In genomic region chr2:120015882-120016281, GRCm38 (mm10) we compare ENCODE assay signal across 20 mouse cellular contexts. TPM values are rescaled to one million over a fixed set of nuclear protein-coding genes. Genes with fewer than 3 reads are reported as not detected.
DNase-seq lines count a peak whose midpoint lies in the region; ATAC-seq lines count a peak whose summit lies in the region.
"Had no signal": no experiment of that assay in that cellular context is flagged by ENCODE, and none has a peak within 500 bp of the region (broad histone marks: within the 10 kb centered on the region; RNA-seq: fewer than 3 reads in every experiment).

No protein-coding gene starts in this region.

- no peaks in the 10 kb centered on the region; the same call in 1 of the 2 replicates for H3K4me1 ChIP-seq in liver, embryonic 11.5 days (replicated peaks; ENCODE audit: control insufficient read depth, insufficient read depth, low read length)
- H3K4me1 ChIP-seq in liver, embryonic 12.5 days: peaks cover 56% of the 10 kb centered on the region
- H3K4me1 ChIP-seq in liver, embryonic 16.5 days (ENCODE audit: control insufficient read depth, low read depth, low read length): peaks cover 4% of the 10 kb centered on the region; the same call in 1 of the 2 replicates
- H3K4me1 ChIP-seq: embryonic facial prominence, embryonic 12.5 days; forebrain, embryonic 12.5 days; hindbrain, embryonic 12.5 days had no signal

- ATAC-seq in liver, embryonic 11.5 days (replicated peaks; ENCODE audit: low FRiP score): peak; percentile 51; the same call in 1 of the 2 replicates
- ATAC-seq in liver, embryonic 12.5 days: peak; percentile 55; the same call in 1 of the 2 replicates
- ATAC-seq in liver, embryonic 16.5 days (ENCODE audit: low read depth): 0 out of 2 replicates have a peak, but pooled peaks have one; percentile 35
- ATAC-seq: forebrain, postnatal 0 days; hindbrain, embryonic 16.5 days had no signal

- no peak overlapping the region for H3K9ac ChIP-seq in liver, embryonic 11.5 days (ENCODE audit: low read depth, low read length)
- no peak overlapping the region for H3K9ac ChIP-seq in liver, embryonic 12.5 days
- H3K9ac ChIP-seq in liver, embryonic 16.5 days (ENCODE audit: low read depth, low read length): no peak overlapping the region
- H3K9ac ChIP-seq: embryonic facial prominence, embryonic 12.5 days; forebrain, embryonic 12.5 days; forebrain, postnatal 0 days; heart, embryonic 12.5 days; hindbrain, embryonic 12.5 days had no signal

- no peak for DNase-seq in liver, embryonic 11.5 days (ENCODE audit: low spot score)
- DNase-seq in liver: no peak
- DNase-seq in left cerebral cortex, adult 8-10 months (ENCODE audit: low spot score in 2 of 2): no peak
- no peak for DNase-seq in kidney, adult 9 months
- no peak for DNase-seq in adrenal gland, postnatal 36 days
- DNase-seq: adrenal gland, adult 2 months; adrenal gland, postnatal 25 days; cerebellum, adult 11-12 months; cerebellum, adult 9-10 months; cerebellum, postnatal 25 days; forebrain, postnatal 0 days; gastrocnemius, postnatal 14 days; heart, postnatal 4 days had no signal

- H3K27ac ChIP-seq in liver, embryonic 11.5 days (ENCODE audit: low read depth, low read length): no peak overlapping the region
- 0 out of 2 replicates have a peak overlapping the region, but pooled peaks have one; percentile 25 for H3K27ac ChIP-seq in liver, embryonic 12.5 days
- no peak overlapping the region for H3K27ac ChIP-seq in liver, embryonic 16.5 days (ENCODE audit: low read length)
- H3K27ac ChIP-seq: embryonic facial prominence, embryonic 12.5 days; forebrain, embryonic 12.5 days; hindbrain, embryonic 12.5 days had no signal

- H3K27me3 ChIP-seq in liver, embryonic 11.5 days (replicated peaks; ENCODE audit: control insufficient read depth, insufficient read depth, low read length): no peaks in the 10 kb centered on the region
- H3K27me3 ChIP-seq in liver, embryonic 12.5 days (replicated peaks): no peaks in the 10 kb centered on the region
- no peaks in the 10 kb centered on the region for H3K27me3 ChIP-seq in liver, embryonic 16.5 days (ENCODE audit: control insufficient read depth, insufficient read depth, low read depth, low read length)
- H3K27me3 ChIP-seq: embryonic facial prominence, embryonic 12.5 days; forebrain, embryonic 12.5 days; heart, embryonic 12.5 days; hindbrain, embryonic 12.5 days had no signal

- H3K4me3 ChIP-seq in liver, embryonic 11.5 days (ENCODE audit: low read depth, low read length): no peak overlapping the region
- no peak overlapping the region for H3K4me3 ChIP-seq in liver, embryonic 12.5 days
- no peak overlapping the region for H3K4me3 ChIP-seq in liver, embryonic 16.5 days (ENCODE audit: low read depth, low read length)
- H3K4me3 ChIP-seq: embryonic facial prominence, embryonic 12.5 days; forebrain, embryonic 12.5 days; heart, embryonic 12.5 days; hindbrain, embryonic 12.5 days had no signal

- peak overlapping the region; percentile 7 for H3K4me2 ChIP-seq in liver, embryonic 11.5 days
- peak overlapping the region; percentile 16; the same call in 1 of the 2 replicates for H3K4me2 ChIP-seq in liver, embryonic 12.5 days
- H3K4me2 ChIP-seq in liver, embryonic 16.5 days (ENCODE audit: low read depth, low read length): no peak overlapping the region
- H3K4me2 ChIP-seq: embryonic facial prominence, embryonic 12.5 days; forebrain, embryonic 12.5 days; heart, embryonic 12.5 days; hindbrain, embryonic 12.5 days had no signal

- H3K36me3 ChIP-seq in liver, embryonic 11.5 days (ENCODE audit: control insufficient read depth, insufficient read depth, low read length): peaks cover 5% of the 10 kb centered on the region; the same call in 1 of the 2 replicates
- peaks cover 26% of the 10 kb centered on the region for H3K36me3 ChIP-seq in liver, embryonic 12.5 days
- no peaks in the 10 kb centered on the region for H3K36me3 ChIP-seq in liver, embryonic 16.5 days (ENCODE audit: control insufficient read depth, insufficient read depth)

- 68% methylated on average over 4 of the region's 4 CpGs for WGBS in liver, embryonic 11.5 days
- WGBS in liver, embryonic 12.5 days (ENCODE audit: insufficient replicate concordance): 47% methylated on average over 4 of the region's 4 CpGs
- WGBS in liver, embryonic 16.5 days (ENCODE audit: insufficient replicate concordance): 36% methylated on average over 4 of the region's 4 CpGs

- no peaks in the 10 kb centered on the region for H3K9me3 ChIP-seq in liver, embryonic 11.5 days (ENCODE audit: control insufficient read depth, low read length)
- H3K9me3 ChIP-seq in liver, embryonic 12.5 days (replicated peaks): no peaks in the 10 kb centered on the region
- H3K9me3 ChIP-seq in liver, embryonic 16.5 days (replicated peaks; ENCODE audit: control insufficient read depth, low read length): no peaks in the 10 kb centered on the region
- H3K9me3 ChIP-seq: embryonic facial prominence, embryonic 12.5 days; forebrain, embryonic 12.5 days; heart, embryonic 12.5 days; hindbrain, embryonic 12.5 days had no signal

RNA-seq across cellular contexts. Expression of gene Jmjd7, which starts 11.4 kb away (rescaled TPM):
- 13.5 and 16.3 TPM in 2 replicates for polyA plus RNA-seq in liver, embryonic 11.5 days (2014; fragmentation: Nextera tagmentation; extraction: Ambion mirVana)
- 8.5 and 9.7 TPM in 2 replicates for polyA plus RNA-seq in liver, embryonic 12.5 days (2016; fragmentation: Nextera tagmentation; extraction: Ambion mirVana)
- polyA plus RNA-seq in liver, embryonic 16.5 days (2015; fragmentation: Nextera tagmentation; extraction: Ambion mirVana): 3.9 and 4.0 TPM in 2 replicates
- total RNA-seq in left cerebral cortex, adult 8-10 months (2022): 1 to 10 TPM; 3.6 to 4.6 (median 4.2) TPM
- total RNA-seq in adrenal gland, postnatal 36 days (2021): 1 to 10 TPM; 7.1 to 9.1 TPM

RNA-seq across cellular contexts. Expression of gene Gm28042, which starts 11.4 kb away (rescaled TPM):
- polyA plus RNA-seq in liver, embryonic 11.5 days (2014; fragmentation: Nextera tagmentation; extraction: Ambion mirVana): 1.1 and 1.9 TPM in 2 replicates
- 0.86 and 2.0 TPM in 2 replicates for polyA plus RNA-seq in liver, embryonic 12.5 days (2016; fragmentation: Nextera tagmentation; extraction: Ambion mirVana)
- polyA plus RNA-seq in liver, embryonic 16.5 days (2015; fragmentation: Nextera tagmentation; extraction: Ambion mirVana): 0.56 and 1.1 TPM in 2 replicates
- total RNA-seq in left cerebral cortex, adult 8-10 months (2022): 1 to 10 TPM in 3 of 4 experiments, under 1 TPM in 1; 0.50 to 2.6 (median 1.3) TPM
- total RNA-seq in adrenal gland, postnatal 36 days (2021): under 1 TPM; 0.72 to 0.89 TPM

RNA-seq across cellular contexts. Expression of gene Pla2g4b, which starts 17.3 kb away (rescaled TPM):
- 1.9 and 2.3 TPM in 2 replicates for polyA plus RNA-seq in liver, embryonic 11.5 days (2014; fragmentation: Nextera tagmentation; extraction: Ambion mirVana)
- polyA plus RNA-seq in liver, embryonic 12.5 days (2016; fragmentation: Nextera tagmentation; extraction: Ambion mirVana): 0.56 and 0.73 TPM in 2 replicates
- polyA plus RNA-seq in liver, embryonic 16.5 days (2015; fragmentation: Nextera tagmentation; extraction: Ambion mirVana): 0.13 and 0.36 TPM in 2 replicates
- total RNA-seq in left cerebral cortex, adult 8-10 months (2022): 1 to 10 TPM; 1.1 to 4.3 (median 2.1) TPM
- 1 to 10 TPM; 1.9 to 2.3 TPM for total RNA-seq in adrenal gland, postnatal 36 days (2021)

RNA-seq across cellular contexts. Expression of gene Mapkbp1, which starts 43.4 kb away (rescaled TPM):
- 1.7 TPM in 2 replicates for polyA plus RNA-seq in liver, embryonic 11.5 days (2014; fragmentation: Nextera tagmentation; extraction: Ambion mirVana)
- 0.63 and 0.96 TPM in 2 replicates for polyA plus RNA-seq in liver, embryonic 12.5 days (2016; fragmentation: Nextera tagmentation; extraction: Ambion mirVana)
- polyA plus RNA-seq in liver, embryonic 16.5 days (2015; fragmentation: Nextera tagmentation; extraction: Ambion mirVana): 0.19 and 0.25 TPM in 2 replicates
- 10 to 100 TPM; 42.3 to 51.3 (median 44.2) TPM for total RNA-seq in left cerebral cortex, adult 8-10 months (2022)
- total RNA-seq in adrenal gland, postnatal 36 days (2021): 10 to 100 TPM; 14.7 to 14.8 TPM
